Mouse (Mus musculus): ENCODE data around the gene Ube2i.

GRCm38 (mm10) chr17:25298094-25298493, 23.7 kb upstream of the Ube2i start, which contains the start of gene Prss34:
- TF ChIP-seq CTCF (IDR thresholded peaks at IDR 0.05; ENCODE audit: control insufficient read depth, insufficient read depth, low read length), result no peak
- no peak for TF ChIP-seq POLR2A (IDR thresholded peaks at IDR 0.05; ENCODE audit: borderline replicate concordance, control insufficient read depth, low read depth, low read length)

Measured in bone marrow, adult 2 months (tissue).